Mouse (Mus musculus): ENCODE results near the gene Mettl8. TPM values are rescaled to one million over a fixed set of nuclear protein-coding genes. Genes with fewer than 3 reads are reported as not detected.

Mettl8 gene
- polyA plus RNA-seq, 1 experiment from 2014 or later: 15.4 TPM

Other genes starting within 250 kb of the Mettl8 start
- gene Tlk1, start 229.9 kb downstream of the Mettl8 start, polyA plus RNA-seq (2015; fragmentation: Nextera tagmentation; extraction: Ambion mirVana): 21.1 and 22.9 TPM in 2 replicates
- 37.3 and 38.6 TPM in 2 replicates for gene Dcaf17, start 255 bp downstream of the Mettl8 start, polyA plus RNA-seq (2015; fragmentation: Nextera tagmentation; extraction: Ambion mirVana)
- gene Cybrd1, start 62.3 kb upstream of the Mettl8 start, polyA plus RNA-seq (2015; fragmentation: Nextera tagmentation; extraction: Ambion mirVana): 4.6 and 5.1 TPM in 2 replicates
- gene Dync1i2, start 156.1 kb upstream of the Mettl8 start, polyA plus RNA-seq (2015; fragmentation: Nextera tagmentation; extraction: Ambion mirVana): 97.9 and 104 TPM in 2 replicates